Mouse (Mus musculus) urinary bladder, postnatal 25 days (tissue): Measurements from ENCODE around the gene Apmap.

Source experiments
- DNase-seq: peaks from one replicate; pipeline ENCODE4 v3.0.0; 2022; ENCODE audit warnings: low spot score

Apmap gene

DNA sequence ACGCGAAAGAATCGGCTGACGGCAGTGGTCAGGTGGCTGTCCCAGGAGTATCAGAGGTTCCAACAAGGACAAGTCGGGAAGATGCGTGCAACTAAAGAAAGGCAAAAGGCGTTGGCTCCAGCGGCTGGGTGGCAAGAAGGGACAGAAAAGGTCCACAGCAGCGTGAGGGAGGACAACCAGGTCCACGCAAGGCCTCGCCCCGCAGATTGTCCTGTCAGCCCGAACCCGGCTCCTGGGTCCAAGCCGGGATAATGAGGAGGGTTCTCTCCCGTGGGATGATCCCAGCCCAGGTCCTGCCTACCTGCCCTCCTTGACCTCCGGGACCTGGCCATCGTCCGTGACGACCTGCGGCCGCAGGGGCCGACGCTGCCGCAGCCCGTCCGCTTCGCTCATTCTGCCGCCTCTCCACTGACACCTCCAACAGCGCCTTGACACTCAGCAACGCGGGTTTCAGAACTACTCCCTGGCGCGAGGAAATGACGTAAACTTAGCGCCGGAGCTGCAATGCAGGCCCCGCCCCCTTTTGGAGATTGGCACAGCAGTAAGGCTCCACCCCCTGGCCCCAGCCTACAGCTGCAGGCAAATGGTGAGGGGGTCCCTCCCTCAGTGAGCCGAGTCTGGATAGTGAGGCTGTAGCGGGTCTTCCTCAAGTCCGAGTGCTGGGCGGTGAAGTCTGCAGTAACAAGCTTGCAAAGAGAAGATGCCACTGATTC is at the start of gene Apmap:
TSS of gene Apmap (minus strand) at position 481 of the 713 bp plus-strand sequence.
- peak; percentile 97 for DNase-seq

DNA sequence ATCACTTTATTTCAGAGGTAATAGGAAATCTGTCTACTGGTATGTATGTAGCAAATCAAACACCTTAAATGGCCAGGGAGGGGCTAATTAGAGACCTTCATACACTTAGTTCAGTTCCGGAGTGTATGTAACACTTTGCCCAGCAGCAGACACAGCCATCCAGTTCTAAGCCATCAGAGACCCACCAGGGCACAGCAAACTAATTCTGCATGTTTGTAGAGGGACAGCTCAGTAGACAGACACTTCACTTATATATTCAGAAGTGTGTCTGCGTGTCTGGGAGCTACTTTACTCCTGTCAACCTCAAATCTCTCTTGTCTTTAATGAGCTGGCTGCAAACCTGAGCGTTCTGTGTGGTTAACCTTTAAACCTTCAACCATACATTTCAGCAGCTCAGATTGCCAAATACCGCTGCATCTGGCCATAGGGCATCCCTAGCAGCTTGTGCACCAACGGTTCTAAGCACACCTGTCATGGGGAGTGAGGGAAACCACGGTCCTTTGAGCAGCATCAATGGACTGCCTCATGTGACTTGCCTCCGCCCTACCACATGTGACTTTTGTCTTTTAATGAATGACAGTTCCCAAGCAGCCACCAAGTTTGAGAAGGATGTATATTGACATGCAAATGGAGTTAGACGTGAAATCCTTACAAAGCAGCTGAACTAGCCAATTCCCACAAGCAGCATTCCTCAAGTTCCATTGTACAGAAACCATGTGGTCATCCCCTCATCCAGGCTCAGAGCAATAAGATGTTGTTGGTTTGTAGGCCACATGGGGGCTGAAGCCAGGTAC is 48.8 kb upstream of the Apmap start:
- no peak for DNase-seq

DNA sequence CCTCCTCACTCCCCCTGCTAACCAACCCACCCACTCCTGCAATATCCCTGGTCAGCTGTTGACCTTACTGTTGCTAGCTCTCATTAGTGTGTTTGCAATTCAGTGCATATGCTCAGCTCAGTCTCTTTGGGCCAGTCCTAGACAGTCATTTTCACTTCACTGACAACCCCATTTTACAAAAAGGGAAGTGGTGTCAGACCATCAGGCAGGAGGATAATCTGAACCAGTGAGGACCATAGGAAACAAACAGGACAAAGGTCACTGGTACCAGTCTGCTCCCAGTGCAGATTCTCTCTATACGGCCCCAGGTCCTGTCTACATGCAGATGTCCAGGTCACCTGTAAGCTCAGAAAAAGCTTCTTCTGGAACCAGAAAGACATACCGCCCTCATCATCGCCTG is 47.7 kb upstream of the Apmap start:
- no peak for DNase-seq

DNA sequence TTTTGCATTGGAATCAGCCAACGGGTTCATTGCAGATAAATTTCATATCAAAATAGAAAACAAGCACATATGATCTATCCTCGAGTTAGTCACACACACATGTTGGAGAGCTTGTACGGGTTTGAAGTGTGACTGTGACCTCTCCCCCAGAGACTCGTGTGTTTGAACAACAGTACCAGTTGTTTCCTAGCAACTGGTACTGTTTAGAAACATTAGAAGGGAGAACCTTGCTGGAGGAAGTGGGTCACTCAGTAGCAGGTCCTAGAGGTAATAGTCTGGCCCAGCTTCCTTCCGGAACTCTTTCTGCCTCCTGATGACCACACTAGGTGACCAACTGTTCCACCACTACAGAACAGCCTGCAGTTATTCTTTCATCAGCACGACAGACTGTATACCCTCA is 46.9 kb upstream of the Apmap start:
- DNase-seq = no peak

DNA sequence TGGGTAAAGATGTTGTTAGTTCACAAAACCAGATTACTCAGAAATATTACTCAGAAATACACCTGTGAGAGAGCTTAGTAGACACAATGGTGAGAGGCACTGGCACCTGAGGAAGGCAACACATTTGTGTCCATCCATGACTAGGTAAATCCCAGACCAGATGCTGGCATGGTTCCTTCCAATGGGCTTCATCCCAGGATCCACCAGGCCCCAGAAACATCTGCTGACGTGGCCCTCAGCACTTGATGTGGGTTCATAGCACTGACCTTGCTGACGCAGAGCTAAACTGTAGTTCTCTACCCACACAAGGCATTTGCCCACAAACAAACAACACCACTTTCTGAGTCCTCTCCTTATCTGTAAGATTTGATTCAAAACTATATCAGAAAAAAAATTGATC is 46.4 kb upstream of the Apmap start:
- no peak for DNase-seq

DNA sequence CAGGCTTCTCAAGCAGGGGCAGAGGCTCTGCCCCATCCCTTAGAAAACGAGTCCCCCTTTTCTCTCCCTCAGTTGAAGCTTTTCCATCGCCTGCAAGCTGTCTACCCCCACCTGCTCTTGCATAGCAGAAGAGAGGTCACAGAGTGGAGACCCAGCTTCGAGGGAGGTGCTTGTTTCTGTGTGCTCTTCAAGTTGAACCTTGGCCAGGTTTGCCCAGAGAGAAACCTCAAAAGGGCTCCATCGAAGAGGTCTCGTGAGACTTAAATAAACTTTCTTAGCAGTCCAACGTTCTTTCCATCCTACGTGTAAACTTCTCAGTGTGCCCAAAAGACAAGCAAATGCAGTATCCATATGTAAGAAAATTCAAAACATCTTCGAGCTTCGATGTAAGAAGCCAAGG is 43.0 kb upstream of the Apmap start:
- DNase-seq = no peak

DNA sequence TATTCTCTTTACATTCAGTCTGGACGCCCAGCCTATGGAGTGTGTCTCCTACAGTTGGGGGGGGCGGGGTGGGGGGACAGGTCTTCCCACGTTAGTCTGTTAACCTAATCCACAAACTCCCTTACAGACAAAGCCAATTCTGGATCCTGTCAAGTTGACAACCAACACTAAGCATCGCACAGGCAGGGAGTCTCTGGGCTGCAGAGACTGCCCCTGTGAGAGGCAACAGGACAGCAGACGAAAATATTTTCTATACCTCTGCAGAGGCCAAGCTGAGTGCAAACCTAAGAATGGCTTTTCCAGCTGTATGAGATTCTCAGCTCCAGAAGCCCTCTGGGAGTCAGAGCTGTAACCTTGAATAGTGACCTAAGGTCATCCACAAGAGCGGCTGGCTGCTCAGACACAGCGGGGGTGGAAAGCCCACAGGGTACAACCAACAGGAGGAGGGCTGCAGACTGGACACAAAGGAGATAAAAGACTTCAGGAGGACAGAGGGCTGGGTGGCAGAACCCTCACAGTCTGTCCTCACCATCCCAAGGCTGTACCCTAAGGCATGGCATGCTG is 42.2 kb upstream of the Apmap start:
- no peak for DNase-seq

DNA sequence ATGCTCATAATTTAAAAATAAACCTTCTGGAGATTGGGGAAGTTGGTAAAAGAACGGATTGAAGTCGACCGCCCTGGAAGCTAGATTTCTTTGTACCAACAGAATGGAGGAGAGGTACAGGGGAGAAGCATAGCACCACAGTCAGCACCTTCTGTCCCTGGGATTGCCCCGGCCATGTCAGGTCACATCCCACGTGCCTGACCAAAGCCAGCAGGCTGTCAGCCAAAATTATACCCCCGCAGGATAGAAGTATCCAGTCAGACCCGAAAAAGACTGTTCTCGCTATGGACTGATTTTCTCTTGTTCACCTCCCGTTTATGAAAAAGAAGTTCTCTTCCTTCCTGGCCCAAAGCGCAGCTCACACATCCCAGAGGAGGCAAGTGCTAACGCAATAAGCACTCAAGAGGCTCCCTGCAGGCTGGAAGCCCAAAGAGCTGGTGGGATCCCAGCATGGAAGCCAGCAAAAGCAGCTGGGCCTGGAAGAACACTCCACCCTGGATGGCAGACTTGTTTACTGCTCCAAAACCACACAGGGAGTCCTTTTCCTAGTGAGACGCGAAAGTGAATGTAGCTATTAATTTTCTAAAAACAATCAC is 40.0 kb upstream of the Apmap start:
- DNase-seq = no peak

DNA sequence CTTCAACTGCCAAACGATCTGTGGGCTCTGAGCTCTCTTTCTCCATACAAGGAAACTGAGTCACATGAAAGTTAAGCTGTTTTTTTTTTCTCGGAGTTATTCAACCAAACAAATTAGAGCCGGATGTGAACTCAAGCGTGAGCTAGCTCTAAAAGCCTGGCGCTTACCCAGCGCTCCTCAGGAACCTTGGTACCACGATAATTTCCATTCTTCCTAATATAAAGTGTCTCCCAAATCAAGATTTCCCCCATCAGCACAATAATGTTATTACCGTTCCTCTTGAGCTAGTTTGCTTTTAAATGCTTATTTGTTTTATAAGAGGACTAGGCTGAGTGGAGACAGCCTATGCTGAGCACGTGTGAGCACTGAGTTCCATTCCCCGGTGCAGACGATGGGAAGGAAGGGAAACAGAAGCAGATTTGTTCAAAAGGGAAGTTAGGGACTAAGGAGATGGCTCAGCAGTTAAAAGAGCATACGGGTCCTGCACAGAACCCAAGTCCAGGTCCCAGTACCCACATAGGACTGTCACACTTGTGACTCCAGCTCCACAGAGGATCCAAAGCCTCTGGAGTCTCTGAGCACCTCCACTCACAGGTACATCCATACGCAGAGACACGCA is 39.4 kb upstream of the Apmap start:
- no peak for DNase-seq

DNA sequence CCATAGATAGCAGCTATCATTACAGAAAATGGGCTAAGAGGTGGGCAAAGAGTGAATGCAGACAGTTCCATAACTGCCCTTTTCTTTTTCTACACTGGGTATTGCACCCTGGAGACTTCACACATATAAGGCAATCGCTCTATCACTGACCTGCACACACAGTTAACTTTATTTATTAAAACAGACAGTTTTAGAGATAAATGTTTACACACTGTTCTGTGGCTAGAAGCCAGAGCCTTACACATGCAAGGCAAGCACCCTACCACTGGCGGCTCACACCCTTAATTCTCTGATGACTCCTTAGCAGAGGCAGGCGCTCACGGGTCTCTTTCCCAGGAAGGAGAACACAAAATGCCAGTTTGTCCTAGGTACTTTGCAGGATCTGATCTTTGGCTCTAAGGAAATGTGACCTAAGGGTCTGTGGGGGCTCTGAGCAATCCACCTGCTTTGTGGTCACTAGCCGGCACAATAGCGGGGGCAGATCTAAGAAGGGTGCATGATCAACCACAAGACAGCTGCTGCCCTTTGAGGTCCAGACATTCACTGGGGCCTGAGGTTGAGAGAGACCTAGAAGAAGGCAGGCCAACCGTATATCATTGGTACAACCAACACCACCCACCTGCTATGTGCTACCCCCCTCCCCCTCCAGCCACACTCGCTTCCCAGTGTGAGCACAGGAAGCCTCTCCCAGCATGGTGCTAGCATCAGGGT is 38.2 kb upstream of the Apmap start:
- DNase-seq = no peak

DNA sequence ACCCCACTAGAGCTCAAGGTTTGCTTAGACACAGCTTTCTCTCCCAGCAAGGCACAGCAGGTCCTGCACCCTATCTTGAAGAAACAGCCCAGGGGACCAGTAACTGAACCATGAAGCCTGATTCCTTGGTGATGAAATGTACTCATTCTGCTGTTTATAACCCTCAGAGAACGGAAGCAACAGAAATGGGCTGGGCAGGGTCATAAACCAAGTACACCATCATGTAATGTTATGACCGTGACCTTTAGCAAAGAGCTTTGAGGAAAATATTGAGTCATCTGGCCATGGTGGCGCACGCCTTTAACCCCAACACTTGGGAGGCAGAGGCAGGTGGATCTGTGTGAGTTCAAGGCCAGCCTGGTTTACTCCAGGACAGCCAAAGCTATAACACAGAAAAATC is 36.9 kb upstream of the Apmap start:
- DNase-seq = no peak

DNA sequence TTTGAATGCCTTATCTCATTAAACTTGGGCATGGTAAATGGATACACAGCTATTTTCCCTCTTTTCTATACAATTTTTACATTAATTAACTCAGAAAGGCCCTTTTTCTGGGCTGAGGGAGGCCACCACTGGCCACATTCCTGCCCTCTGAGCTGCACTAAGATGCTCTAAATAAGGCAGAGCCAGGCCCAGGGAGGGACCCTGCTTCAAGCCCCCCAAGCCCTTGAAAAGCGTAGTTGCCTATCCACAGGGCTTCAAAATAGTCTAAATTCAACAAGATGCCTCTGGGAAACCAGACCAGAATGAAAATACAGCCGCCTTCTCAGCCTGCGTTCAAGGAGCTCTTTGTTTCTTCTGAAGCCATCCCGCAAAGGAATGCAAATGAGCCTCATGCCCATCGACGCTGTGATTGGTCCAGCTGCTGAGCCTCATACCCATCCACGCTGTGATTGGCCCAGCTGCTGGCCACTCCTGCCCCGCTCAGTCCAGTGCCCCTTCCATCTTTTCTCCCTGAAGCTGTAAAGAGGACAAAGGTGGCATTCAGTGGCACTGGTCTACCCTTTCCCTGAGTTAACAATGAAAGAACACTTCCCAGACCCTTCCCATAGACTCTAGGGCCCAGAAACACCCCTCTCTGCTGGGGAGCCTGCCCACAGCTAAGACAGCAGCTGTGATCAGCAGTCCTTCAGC is 35.5 kb upstream of the Apmap start:
- no peak for DNase-seq

DNA sequence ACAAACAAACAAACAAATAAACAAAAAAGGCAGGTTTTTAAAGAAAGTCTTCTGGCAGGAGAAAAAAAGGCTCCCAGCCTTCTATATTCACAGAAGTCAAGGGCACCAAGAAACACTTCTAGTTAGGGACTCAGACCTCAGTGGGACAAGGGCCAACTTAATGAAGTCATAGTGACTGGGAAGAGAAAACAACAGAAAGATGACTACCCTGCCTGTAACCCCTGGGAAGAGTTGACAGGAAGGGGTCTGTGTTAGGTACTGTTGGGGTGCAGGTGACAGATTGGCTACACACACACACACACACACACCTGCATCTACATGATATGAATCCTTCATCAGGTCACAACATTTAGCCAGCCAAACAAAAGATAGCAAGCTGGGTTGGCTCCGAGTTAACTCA is 34.8 kb upstream of the Apmap start:
- no peak for DNase-seq

DNA sequence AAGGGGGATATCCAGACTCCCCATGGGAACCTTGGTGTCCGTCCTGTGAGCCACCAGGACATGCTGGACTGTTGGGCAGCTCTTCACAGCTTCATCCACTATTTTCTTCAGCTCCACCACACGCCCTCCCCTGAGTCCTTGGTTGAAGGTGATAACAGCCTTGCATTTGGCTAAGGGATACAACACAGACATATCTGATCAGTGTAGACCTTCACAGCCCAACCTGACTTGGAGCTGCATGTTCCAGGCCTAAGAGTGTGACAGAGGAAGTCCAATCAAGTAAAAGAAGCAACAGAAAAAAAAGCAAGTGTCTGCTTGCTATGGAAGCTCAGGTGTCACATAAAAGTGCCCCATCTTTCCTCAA is 30.0 kb upstream of the Apmap start:
- DNase-seq = no peak

DNA sequence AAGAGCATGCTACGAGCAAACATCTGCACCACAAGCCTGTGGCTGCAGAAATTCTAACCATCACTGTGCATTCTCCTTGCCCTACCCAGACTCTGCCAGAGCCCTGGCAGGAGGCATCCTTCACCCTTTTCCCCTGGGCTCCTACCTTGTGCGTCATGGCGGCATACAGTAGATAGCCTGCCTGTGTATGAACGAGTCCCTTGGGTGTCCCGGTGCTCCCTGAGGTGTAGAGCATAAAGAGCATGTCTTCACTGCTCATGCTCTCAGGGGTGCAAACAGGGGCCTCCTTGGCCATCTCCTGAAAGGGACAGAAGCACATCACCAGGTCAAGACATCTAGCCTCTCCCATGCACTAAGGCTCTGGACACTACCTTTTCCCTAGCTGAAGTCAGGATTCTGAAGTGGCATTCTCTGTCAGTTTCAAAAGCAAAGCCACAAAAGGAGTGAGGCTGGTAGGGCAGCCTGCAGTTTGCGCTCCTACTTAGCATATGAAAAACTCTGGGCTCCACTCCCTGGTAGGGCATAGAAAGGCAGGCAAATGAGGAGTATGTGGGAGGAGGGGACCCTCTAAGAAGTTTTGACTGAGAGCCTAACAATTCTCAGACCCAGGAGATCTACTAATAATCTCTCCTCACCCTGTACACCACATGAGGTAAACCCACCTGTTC is 29.5 kb upstream of the Apmap start:
- DNase-seq = no peak

DNA sequence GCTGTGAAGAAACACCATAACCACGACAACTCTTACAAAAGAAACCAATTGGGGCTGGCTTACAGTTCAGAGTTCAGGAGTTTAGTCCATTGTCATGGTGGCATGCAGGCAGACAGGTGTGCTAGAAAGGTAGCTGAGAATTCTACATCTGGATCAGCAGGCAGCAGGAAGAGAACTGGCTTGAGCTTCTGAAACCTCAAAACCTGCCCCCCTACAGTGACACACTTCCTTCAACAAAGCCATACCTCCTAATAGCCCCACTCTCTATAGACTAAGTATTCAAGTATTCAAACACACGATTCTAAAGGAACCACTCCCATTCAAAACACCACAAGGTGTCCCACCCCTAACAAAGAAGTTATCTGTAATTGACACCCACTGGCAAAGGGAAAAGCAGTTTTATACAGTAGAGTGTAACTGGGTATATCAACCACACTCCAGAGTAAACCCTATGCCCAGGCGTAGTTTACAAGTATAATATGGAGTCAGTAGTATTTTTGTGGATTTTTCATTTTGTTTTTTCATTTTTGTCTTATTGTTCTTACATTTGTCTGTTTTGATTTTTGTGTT is 27.6 kb upstream of the Apmap start:
- DNase-seq = no peak

DNA sequence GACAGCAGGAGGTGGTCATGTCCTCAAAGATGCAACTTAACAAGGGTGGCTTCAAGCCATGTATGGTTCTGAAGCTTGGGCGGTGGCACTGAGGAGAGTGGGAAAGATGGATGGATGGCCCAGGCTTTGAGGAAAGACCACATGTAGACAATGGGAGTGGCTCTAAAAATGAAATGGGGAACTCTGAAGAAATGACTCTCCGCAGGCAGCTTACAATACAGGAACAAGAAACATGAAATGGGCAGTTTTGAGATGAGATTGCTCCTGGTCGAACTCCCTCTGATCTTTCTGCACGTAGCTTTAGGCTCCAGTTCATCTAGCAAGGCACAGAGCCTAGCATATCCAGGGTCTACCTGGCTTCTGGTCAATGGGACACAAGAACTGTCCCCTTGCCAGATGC is 20.9 kb upstream of the Apmap start:
- no peak for DNase-seq

DNA sequence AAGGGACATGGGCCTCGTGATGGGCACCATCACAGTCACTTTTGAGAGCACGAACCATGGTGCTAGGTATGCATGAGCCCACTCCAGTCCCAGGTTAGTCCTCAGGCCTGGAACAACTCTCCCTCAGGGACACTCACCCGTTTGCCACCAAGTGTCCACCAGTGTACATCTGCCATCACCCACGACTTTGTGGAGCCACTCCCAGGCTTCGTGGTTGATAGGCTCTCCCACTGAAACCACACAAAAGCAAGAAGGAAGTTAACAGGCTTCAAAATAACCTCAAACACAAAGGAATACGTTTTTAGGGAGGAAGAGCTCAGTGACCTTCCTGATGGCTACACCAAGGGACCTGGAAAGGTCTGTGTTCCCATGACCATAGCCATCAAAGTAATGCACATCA is 18.8 kb upstream of the Apmap start:
- DNase-seq = no peak

DNA sequence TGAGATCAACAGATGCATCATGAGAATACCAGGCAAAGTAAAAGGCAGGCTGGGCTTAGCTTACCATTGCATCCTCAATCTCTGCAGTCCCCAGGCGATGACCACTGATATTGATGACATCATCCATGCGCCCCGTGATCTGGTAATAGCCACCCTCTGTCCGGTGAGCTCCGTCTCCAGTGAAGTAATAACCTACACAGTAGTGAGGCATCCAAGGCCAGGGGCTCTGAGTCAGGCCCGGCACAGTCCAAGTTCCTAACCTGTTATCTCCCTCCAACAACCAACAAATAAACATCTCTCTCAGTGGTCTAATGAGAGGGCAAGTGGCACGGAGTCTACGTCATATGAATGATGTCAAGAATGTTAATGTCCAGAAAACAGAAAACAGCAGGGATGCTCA is 16.6 kb upstream of the Apmap start:
- no peak for DNase-seq

DNA sequence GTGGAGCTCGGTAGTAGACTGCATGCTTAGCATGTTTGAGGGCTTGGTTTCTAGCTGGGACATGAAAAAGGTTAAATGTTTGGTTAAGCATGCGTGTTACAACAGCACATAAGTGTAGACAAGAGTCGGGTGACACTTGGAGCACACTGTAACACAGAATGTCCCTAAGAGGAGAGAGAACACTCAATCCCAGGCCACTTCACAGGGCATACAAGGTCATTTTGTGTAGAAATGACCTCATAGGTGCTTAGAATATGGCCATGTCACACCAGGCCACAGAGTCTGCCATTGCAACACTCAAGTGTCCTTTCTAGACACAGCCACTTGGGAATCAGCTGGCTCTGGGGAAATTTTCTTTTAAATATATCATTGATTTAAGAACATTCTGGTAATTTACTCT is 15.6 kb upstream of the Apmap start:
- no peak for DNase-seq

DNA sequence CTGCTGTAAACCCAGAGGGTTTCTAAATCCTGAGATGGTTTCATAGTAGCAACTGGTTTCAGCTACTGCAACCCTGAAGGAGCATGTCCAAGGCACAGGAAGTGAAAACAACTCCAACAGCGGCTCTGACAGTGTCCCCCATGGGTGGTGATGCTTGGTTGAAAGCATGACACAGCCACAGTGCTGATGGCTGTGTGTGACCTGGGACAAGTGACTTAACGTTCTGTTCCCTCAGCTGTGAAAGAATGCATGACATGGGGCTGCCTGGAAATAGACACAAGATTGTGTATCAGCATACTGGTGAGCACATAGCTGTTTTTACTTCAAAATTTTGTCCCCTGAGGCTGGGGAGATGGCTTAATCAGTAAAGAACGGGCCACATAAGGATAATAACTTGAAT is 13.3 kb upstream of the Apmap start:
- DNase-seq = no peak
